Mouse (Mus musculus) cerebellum, adult 11-12 months (tissue): ENCODE data around the gene Ifna1.

Experiments used
- DNase-seq: peaks from one replicate; pipeline ENCODE4 v3.0.0; 2022

Ifna1 gene

DNA sequence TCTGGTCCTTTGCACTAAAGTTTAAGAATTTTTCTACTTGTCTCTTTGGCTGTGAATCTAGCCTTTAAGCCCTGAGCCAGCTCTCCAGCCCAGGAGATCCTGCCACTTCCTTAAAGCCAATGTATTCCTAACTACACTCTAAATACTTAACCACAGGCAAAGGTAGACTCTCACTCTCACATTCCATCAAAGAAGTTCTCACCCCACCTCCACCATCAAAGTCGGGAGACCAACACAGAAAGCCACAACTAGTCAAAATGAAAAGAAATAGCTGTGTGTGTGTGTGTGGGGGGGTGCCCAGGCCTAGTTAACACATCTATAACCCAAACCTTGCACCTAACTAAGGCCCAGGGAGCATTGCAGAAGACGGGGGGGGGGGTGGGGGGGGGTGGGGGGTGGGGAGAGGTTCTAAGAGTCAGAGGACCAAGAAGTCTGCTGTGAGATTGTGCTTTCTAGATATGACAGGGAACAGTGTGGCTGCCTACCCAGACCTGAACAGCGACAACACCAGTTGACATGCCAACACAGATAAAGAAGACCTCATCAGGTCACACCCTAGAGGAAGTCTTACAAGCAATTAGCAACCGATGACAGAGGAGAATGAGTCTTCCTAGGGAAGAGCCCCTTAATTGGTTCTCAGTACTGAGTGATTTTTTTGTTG lies 25.7 kb downstream of the Ifna1 start:
- DNase-seq, result no peak

DNA sequence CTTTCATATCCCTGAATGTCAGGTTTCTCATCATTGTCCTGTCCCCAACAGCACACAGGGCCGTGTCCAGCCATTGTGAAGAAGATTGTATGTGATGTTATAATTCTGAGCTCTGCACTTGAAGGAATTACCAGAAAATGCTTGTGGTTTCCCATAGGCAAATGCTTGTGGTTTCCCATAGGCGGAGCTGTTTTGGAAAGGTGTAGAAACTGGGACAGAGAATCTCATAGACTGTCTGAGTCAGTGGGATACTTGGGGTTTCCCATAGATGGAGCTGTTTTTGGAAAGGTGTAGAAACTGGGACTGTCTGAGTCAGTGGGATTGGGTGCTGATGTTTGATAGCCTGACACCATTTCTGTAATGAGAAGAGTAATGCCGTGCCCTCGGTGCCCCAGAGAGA lies 26.6 kb downstream of the Ifna1 start:
- DNase-seq, result no peak

DNA sequence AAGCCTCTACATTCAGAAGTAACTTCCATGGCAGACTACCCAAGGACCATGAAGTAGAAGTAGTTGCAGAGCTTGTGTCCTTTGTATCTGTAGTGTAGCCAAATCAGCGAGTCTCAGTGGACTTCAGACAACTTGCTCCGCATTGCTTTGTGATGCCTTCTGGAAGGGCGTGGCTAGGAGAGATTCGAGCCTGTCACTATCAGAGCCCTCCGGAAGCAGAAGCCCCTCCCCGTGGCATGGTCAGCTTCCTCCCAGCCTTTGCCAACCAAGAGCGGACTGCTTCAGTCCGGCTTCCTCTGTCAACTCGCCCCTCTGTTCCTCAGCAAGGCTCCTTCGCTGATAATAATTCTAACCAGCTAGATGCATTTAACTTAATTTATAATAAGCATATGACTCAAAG lies 28.4 kb downstream of the Ifna1 start:
- no peak for DNase-seq

DNA sequence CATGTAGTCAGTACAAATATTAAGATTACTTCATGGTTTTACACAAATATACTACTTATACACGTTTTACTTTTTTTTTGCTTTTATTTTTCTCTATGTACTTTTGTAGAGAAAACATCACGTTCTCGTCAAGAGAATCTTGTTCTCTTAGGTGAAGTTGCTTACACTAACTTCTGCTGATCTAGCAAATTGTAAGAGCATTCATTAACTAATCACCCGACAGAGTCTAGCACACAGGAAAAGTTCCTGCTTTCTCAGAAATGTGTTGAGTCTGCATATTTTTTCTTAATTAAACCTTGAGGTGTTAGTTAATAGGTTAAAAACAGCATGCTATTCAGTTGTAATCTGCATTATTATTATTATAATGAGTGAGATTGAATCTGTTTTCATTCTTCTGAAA lies 28.9 kb downstream of the Ifna1 start:
- no peak for DNase-seq

DNA sequence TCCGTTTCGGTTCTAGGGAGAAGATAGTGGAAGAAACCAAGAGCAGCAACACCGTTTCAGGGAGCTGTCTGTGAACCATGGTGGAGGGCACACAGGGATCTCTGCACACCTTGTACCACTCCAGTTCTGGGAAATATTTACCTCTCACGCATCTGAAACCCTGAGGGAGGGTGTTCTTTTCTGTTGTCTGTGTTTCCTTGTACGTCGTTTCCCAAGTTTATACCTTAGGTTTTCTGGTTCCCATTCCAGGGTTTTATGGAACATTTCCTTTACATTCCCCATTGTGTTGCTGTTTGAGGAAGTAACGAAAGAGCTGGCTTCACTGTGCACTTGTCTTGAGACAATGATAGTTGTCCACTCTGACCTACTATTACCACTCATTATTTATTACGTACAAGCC lies 30.2 kb downstream of the Ifna1 start, which contains the start of gene Ifne:
TSS of gene Ifne (minus strand) at position 101 of the 400 bp plus-strand sequence.
- no peak for DNase-seq

DNA sequence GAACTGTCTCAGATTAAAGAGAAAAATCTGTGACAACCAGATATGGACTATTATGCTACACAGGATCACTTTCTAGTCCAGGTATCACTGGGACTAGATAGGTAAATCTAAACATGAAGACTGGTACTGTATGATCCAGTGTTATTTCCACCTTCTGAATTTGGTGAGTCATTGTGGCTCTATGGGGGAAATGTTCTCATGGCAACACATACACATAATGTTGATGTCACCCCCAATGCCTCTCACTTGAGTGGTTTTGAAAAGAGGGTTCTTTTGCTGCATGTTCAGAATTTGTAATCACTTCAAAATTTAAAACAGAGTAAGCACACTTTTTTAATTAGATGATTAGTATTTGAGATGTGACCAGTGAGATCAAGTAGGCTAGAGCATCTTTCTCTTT lies 38.3 kb downstream of the Ifna1 start:
- no peak for DNase-seq

DNA sequence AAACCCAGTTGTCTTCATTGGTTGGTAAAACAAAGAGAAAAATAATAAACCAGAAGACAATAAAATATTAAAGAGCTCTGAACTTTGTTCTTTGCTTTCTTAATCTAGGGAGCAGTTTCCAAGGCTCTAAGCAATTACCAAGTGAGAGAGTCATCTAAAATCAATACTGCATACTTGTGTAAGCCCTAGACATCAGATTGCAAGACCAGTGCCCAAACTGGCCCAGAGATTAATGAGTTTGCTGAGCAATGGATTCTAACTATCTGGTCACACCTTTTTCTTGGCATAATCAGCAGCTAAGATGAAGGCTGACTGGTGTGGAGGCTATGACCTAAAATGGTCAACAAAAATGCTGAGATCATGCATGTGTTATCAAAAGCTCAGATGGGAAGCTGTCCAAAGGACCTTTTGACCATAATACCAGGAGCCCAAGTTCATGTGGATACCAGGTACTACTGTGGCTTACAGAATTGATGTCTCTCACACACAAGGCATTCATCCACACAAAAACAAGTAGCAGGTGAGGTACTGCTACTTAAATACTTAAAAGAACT lies 43.4 kb downstream of the Ifna1 start:
- DNase-seq, result no peak
